Mouse (Mus musculus) gastrocnemius, adult 8-10 months (tissue): Measurements from ENCODE around the gene Zcchc9. TPM values are rescaled to one million over a fixed set of nuclear protein-coding genes. Genes with fewer than 3 reads are reported as not detected.
A peak's percentile ranks its signal among the peaks of the same experiment; 100 is the strongest.
"Not testable (repeated sequence)": the region's sequence is repeated elsewhere in the genome, so short reads cannot be mapped to it uniquely, and the experiment has no call there.

Experiments
- DNase-seq, 2 experiments: peaks; one replicate each; pipeline ENCODE4 v3.0.0; 2022; ENCODE audit warnings: low spot score in 2 of 2
- total RNA-seq, 4 experiments: library from RNA; stranded (reverse); gene quantifications; 2 replicates each; pipeline ENCODE4 v1.2.4; 2022

Gene Zcchc9
- total RNA-seq, result 10 to 100 TPM; 11.6 to 13.1 (median 12.6) TPM

GRCm38 (mm10) chr13:91807155-91807839 lies at the start of gene Zcchc9:
TSS of gene Zcchc9 (minus strand) at chr13:91807705.
- peak; percentile 76 to 82 for DNase-seq

DNA sequence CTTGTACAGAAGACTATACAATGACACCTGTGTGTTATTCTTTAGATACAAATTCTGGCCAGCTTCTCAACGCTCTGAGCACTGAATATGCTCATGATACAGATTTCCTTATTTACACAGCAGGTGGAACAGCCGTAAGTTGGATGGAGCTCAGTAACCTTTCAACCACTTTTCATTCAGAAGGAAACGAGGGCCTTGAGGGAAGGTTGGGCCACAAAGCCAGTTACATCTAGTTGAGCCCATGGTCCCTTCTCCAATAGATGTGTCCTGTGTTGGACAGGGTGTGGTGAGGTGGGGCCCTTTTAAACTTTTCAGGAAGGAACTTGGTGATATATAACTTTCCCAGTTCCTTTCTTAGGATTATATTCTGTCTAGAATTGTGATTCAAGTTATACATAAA lies 46.9 kb upstream of the Zcchc9 start:
- DNase-seq, result no peak

DNA sequence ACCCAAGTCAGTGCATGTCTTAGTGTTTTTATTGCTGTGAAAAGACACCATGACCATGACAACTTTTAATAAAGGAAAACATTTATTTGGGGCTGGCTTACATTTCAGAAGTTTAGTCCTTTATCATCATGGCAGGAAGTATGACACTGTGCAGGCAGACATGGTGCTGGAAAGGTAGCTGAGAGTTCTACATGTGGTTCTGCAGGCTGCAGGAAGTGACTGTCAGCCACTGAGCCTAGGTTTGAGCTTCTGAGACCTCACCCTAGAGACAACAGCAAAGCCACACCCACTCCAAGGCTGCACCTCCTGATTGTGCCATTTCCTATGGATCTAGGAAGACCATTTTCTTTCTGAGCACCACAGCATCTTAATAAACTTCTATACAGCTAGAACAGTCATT lies 20.4 kb upstream of the Zcchc9 start:
- DNase-seq, result no peak

DNA sequence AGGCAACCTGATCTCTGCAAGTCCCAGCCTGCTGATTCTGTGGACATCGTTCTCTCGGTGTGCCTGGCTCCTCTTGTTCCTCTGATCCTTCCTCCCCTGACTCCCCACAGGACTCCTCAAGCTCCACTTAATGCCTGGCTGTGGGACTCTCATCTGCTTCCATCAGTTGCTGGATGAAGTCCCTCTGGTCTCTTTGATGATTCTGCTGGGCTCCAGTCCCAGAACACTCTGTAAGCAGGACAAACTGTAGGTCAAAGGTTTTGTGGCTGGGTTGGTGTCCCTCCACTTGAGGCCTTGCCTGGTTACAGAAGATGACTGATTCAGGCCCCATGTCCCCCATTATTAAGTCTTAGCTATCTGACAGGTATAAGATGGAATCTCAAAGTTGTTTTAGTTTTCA lies 18.6 kb upstream of the Zcchc9 start:
- peak; percentile 10 to 20 for DNase-seq

GRCm38 (mm10) chr13:91824845-91825550 lies 17.5 kb upstream of the Zcchc9 start:
- DNase-seq, result peak; percentile 26 to 46

- no peak for DNase-seq
Measured at GRCm38 (mm10) chr13:91823735-91824134, 16.2 kb upstream of the Zcchc9 start.

DNA sequence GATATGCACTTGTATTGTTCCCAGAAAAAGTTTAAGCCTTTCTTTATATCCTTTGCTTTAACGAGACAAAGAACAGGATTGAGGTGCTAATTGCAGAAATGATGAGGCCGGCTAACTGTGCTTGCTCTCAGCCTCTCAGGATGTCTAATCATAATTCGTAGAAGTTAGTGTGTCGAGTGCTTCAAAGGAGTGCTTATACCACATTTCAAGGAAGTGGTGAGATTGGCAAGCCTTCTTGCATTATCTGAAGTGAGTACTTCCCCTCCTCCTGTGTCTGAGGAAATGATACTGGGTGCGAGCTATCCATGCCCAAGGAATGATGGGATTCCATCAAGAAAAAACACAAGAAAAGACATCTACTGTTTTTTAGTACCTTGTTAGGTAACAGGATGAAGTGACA lies 7.2 kb upstream of the Zcchc9 start:
- DNase-seq, result no peak

DNA sequence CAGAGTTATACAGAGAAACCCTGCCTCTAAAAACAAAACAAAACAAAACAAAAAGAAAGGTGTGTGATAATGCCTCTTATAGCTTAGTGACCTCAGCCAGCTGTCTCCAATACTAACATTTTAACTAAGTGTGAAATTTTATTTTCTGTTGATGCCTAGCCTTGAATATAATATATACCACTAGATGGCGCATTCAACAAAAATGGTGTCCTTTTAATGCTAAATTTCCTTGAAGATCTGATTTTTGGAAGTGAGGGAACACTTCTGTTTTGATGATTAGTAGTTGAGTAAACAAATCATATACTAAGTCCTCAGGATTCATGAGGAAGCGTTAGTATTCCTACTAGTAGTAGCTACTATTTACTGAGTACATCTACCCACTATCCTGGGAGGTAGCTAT lies 2.0 kb upstream of the Zcchc9 start:
- DNase-seq, result no peak

DNA sequence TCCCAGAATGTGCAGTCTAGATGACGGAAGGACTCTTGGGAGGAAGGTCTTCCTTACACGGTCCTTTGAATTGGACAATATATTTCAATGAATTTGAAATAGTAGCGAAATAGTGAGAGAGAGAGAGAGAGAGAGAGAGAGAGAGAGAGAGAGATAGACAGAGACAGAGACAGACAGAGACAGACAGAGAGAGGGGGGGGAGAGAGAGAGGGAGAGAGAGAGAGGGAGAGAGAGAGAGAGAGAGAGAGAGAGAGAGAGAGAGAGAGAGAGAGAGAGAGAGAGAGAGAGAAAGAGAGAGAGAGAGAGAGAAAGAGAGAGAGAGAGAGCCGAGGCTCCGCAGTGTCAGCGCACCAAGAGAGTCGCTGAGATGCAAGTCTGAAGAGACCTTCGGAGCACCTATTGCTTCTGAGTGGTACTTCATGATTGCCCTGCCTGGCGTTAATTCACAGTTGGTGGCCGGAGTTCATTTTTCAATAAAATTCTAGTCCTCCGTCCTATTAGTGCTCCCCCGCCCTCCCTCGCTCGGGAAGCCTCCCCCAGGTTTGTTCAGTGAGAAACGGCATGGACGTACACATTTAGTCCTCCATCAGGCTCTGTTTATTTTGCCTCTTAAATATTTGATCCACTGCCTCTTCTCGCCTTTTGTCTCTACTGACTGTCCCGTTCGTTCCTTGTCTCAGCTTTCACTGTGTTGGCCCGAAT lies 520 bp upstream of the Zcchc9 start:
- no peak for DNase-seq

GRCm38 (mm10) chr13:91801726-91802125 lies 5.8 kb downstream of the Zcchc9 start:
- no peak for DNase-seq

DNA sequence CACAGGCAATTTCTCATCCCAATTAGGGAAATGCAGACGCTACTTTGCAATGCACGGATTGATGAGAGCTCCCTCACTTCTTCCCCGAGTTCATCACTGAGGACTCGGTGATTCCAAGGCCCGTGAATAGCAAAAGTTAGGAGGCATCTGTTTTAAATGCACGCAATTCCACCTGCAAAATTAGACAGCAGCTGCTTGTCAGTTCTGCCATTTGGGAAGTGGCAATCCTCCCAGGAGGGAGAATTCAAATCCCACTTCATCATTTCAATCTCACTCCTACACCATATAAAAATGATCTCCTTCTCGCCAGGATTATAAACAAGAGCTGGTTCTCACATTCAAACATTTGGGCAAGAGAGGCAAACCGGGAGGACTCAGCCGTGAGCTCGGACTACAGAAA lies 10.1 kb downstream of the Zcchc9 start:
- no peak for DNase-seq

DNA sequence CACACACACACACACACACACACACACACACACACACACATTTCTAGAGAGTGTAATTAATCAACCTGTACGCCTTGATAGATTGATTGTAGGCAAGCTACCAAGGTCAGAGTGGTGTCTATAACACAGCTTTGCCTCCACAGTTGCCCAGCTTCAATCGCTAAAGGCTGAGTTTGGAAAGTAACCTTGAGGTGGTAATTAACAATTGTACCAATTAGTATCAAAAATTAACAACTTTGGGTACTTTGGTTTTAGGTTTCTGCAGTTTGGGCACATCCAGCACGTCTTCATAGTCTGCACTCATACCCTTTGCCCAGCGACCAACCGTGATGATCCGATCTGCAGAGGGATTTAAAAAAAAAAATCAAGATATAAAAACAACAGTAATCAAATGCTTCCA lies 10.6 kb downstream of the Zcchc9 start:
- no peak for DNase-seq

- no peak for DNase-seq
Measured at GRCm38 (mm10) chr13:91796003-91796402, 11.5 kb downstream of the Zcchc9 start.

DNA sequence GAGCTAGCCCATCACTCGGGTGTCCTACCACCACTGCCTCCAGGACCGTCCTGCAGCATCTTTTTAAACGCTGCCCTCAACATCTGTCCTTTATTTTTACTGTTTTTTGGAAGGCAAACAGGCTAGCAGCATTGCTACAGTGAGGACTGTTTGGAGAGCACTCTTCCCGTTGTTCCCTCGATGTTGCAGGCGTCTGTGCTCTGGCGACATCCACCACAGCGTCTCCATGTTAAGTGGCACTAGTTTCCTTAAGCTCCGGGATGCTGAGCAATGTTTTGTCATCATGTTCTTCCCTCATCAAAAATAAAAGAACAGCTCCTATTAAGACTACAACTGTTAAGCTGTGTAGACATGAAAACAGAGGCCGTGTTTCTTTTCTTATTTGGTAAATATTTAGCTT lies 11.9 kb downstream of the Zcchc9 start:
- DNase-seq, result no peak

GRCm38 (mm10) chr13:91794926-91795436 lies 12.5 kb downstream of the Zcchc9 start:
- DNase-seq, result no peak

DNA sequence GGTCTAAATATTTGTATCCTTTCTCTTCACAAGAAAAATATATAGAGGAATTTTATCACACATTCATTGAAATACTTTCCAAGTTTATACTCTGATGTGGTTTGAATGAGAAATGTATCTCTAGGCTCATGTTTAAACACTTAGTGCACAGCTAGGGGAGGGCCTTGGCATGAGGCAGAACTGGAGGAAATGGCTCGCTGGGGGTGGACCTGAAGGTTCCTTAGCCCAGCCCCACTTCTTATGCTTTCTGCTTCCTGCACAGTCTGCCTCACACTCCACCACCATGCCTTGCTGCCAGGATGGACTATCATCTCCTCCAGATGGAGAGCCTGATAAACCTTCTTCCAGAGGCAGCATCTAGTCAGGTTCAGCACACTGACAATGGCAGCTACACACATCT lies 15.5 kb downstream of the Zcchc9 start:
- no peak for DNase-seq

- DNase-seq, result no peak
Measured at GRCm38 (mm10) chr13:91779892-91780291, 27.6 kb downstream of the Zcchc9 start.

DNA sequence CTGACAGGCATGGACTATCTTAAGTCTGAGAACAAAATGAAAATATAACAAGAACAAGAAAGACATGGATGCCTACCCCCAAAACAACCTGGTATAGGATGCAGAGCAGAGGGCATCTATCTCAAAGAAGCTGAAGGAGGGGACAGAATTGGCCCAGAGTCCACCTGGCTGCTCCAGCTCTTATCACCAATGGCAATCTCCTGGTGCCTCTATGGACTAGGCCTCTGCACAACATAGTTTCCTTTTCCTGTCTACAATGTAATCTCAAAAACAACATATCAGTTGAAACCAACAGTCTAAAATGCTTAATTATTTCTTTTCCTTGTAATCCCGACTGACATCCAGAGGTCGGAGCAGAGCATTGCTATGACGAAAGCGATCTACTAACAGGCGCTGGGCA lies 29.4 kb downstream of the Zcchc9 start:
- no peak for DNase-seq

- no peak for DNase-seq
Measured at GRCm38 (mm10) chr13:91768683-91769651, 38.5 kb downstream of the Zcchc9 start.

DNA sequence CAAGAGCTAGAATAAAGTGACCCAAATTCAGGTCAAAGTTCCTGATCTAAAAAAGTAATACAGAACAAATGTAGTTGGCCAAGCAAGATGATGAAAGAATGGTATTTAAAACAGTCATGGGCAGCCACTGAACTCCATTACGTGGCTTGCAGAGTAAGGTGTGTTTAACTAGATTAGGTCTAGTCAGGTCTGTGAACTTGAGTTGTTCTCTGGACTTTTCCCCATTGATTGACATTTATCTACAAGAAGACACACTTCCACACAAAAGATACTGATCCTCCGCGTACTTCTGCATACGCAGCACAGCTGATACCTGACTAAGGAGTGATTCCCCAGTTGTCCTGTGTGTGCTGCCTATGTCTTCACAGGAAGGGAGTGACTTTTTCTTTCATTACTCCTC lies 41.9 kb downstream of the Zcchc9 start:
- no peak for DNase-seq

DNA sequence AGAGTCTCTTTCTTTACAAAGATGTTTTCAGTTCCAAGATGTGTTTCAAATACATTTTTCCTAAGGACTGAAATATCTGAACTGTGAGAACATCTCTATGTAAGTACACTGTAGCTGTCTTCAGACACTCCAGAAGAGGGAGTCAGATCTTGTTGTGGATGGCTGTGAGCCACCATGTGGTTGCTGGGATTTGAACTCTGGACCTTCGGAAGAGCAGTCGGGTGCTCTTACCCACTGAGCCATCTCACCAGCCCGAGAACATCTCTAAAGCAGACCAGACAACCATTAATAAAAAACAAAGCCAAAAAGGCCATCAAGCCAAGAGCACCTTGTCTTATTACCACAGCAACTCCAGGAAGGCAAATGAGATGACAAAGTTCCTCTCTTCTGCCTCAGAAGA lies 43.9 kb downstream of the Zcchc9 start:
- DNase-seq, result not testable (repeated sequence)
